Mouse (Mus musculus): Measurements from ENCODE around the gene Rnf126. TPM values are rescaled to one million over a fixed set of nuclear protein-coding genes. Genes with fewer than 3 reads are reported as not detected.

Rnf126 gene
- polyA plus RNA-seq, 1 experiment = 49.6 TPM

DNA sequence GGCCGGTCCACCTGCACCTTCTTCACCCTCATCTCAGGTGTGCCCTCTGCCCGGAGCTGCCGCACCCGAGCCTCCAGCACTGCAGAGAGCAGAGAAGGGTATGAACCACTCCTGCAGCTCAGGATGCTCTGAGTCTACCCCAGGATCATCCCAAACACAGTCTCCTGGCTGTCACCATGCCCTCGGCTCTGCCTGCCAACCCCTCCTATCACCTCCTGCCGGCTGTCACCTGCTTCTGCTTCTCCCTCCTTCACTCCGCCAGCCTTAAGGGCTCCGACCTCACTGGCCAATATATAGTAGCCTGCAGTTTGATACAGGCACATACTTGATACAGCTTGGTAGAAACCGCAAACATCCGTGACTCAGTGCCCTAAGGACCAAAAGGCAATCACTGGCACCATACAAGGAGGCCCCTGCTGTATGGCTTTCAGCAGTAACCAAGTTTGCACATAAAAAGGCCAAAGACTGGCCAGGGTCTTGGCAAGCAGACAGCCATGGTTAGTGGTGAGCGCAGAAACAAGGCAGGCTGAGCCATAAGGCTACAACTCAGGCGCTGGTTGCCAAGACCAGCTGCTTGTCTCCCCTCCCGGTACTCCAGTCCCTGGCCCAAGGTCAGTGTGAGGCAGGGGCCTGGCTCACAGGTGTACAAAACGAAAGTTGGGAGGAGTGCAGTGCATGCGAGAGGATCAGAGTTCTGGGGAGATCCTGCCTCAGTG lies 22.9 kb downstream of the Rnf126 start:
- H3K9me3 ChIP-seq (replicated peaks; ENCODE audit: control insufficient read depth, insufficient read depth, low read length, poor library complexity, severe bottlenecking) = peaks cover 35% of the 10 kb centered on the region
- H3K9ac ChIP-seq (ENCODE audit: low read depth, poor library complexity, severe bottlenecking) = no peak overlapping the region
- no peak overlapping the region for H3K4me3 ChIP-seq (ENCODE audit: low read depth, low read length)
- TF ChIP-seq CTCF (IDR thresholded peaks at IDR 0.05; ENCODE audit: low read depth, low read length) = no peak
- no peak for TF ChIP-seq POLR2A (IDR thresholded peaks at IDR 0.05; ENCODE audit: insufficient read depth, low read length)
- TF ChIP-seq EP300 (IDR thresholded peaks at IDR 0.05; ENCODE audit: insufficient read depth, low read depth, low read length) = no peak
- peaks cover 38% of the 10 kb centered on the region for H3K36me3 ChIP-seq (ENCODE audit: control insufficient read depth, insufficient read depth, low read length, poor library complexity, severe bottlenecking)
- H3K4me1 ChIP-seq (ENCODE audit: control insufficient read depth, insufficient read depth, low read length) = no peaks in the 10 kb centered on the region
- H3K27ac ChIP-seq (ENCODE audit: insufficient read depth, low read length) = no peak overlapping the region
- no peaks in the 10 kb centered on the region for H3K27me3 ChIP-seq (ENCODE audit: control insufficient read depth, insufficient read depth, low read length, poor library complexity, severe bottlenecking)

DNA sequence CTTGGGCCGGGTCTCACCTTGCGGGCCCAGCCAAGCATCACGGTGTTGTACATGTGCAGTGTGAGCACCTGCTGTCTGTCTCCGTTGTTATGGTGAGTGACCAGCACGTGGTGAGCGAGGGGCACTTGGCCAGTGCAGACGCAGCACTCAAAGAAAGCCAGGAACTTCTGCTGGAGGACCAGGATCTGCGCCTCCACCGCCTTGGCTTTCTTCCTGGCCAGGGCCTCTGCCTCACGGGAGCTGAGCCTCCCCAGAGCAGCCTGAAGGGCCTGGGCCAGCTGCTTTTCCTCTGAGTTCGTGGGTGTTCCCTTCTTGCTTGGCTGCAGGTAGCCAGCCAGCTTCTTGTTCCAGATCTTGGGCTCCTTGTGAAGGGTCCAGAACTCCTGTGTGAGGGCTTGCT lies 23.6 kb downstream of the Rnf126 start:
- H3K4me3 ChIP-seq (ENCODE audit: low read depth, low read length) = no peak overlapping the region
- H3K9me3 ChIP-seq (replicated peaks; ENCODE audit: control insufficient read depth, insufficient read depth, low read length, poor library complexity, severe bottlenecking) = peaks cover 42% of the 10 kb centered on the region
- H3K4me1 ChIP-seq (ENCODE audit: control insufficient read depth, insufficient read depth, low read length) = no peaks in the 10 kb centered on the region
- no peaks in the 10 kb centered on the region for H3K27me3 ChIP-seq (ENCODE audit: control insufficient read depth, insufficient read depth, low read length, poor library complexity, severe bottlenecking)
- peaks cover 44% of the 10 kb centered on the region for H3K36me3 ChIP-seq (ENCODE audit: control insufficient read depth, insufficient read depth, low read length, poor library complexity, severe bottlenecking)
- no peak overlapping the region for H3K9ac ChIP-seq (ENCODE audit: low read depth, poor library complexity, severe bottlenecking)
- H3K27ac ChIP-seq (ENCODE audit: insufficient read depth, low read length) = no peak overlapping the region
- TF ChIP-seq EP300 (IDR thresholded peaks at IDR 0.05; ENCODE audit: insufficient read depth, low read depth, low read length) (no peak), POLR2A (IDR thresholded peaks at IDR 0.05; ENCODE audit: insufficient read depth, low read length) (no peak), CTCF (IDR thresholded peaks at IDR 0.05; ENCODE audit: low read depth, low read length) (no peak)

DNA sequence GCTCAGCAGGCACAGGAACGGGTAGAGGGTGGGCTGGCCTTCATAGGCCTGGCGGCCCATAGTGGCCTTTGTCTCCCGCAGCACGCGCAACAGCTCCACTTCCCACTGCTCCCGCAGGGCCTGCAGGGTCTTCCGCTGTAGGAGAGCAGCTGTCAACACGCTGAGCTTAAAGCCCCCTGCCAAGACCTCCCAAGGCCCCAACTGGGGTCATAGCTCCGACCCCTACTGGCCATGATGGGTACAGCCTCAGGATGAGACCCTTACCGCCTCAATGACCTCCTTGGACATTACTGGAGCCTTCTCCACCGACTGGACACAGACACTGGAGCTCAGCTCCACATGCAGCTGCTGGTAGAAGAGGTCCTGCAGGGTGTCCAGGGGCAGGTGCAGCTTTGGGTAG lies 25.9 kb downstream of the Rnf126 start:
- Histone ChIP-seq H3K36me3 (ENCODE audit: control insufficient read depth, insufficient read depth, low read length, poor library complexity, severe bottlenecking) (peaks cover 48% of the 10 kb centered on the region), H3K9me3 (replicated peaks; ENCODE audit: control insufficient read depth, insufficient read depth, low read length, poor library complexity, severe bottlenecking) (peaks cover 54% of the 10 kb centered on the region), H3K4me3 (ENCODE audit: low read depth, low read length) (no peak overlapping the region), H3K9ac (ENCODE audit: low read depth, poor library complexity, severe bottlenecking) (no peak overlapping the region), H3K4me1 (ENCODE audit: control insufficient read depth, insufficient read depth, low read length) (no peaks in the 10 kb centered on the region), H3K27ac (ENCODE audit: insufficient read depth, low read length) (no peak overlapping the region), H3K27me3 (ENCODE audit: control insufficient read depth, insufficient read depth, low read length, poor library complexity, severe bottlenecking) (no peaks in the 10 kb centered on the region)
- TF ChIP-seq POLR2A (IDR thresholded peaks at IDR 0.05; ENCODE audit: insufficient read depth, low read length) (no peak), EP300 (IDR thresholded peaks at IDR 0.05; ENCODE audit: insufficient read depth, low read depth, low read length) (no peak), CTCF (IDR thresholded peaks at IDR 0.05; ENCODE audit: low read depth, low read length) (no peak)

DNA sequence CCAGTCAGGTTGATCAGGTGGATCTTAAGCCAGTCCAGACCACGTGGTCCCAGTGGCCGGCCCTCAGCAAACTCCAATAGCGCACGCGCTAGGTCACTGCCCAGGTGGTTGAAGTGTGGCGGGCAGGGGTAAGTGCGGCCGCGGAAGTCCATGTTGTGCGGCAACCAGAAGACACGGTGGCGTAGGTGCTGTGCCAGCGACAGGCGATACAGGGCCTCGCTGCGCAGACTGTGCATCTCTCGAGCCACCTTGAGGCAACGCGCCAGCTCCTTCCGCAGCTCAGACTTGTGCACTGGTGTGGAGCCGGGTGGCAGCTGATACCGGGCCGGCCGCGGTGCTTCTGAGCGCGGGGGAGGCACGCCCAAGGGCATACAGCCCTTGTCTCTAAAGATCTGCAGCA lies 27.5 kb downstream of the Rnf126 start:
- Histone ChIP-seq H3K9ac (ENCODE audit: low read depth, poor library complexity, severe bottlenecking) (no peak overlapping the region), H3K36me3 (ENCODE audit: control insufficient read depth, insufficient read depth, low read length, poor library complexity, severe bottlenecking) (peaks cover 48% of the 10 kb centered on the region), H3K27me3 (ENCODE audit: control insufficient read depth, insufficient read depth, low read length, poor library complexity, severe bottlenecking) (no peaks in the 10 kb centered on the region), H3K4me3 (ENCODE audit: low read depth, low read length) (no peak overlapping the region), H3K9me3 (replicated peaks; ENCODE audit: control insufficient read depth, insufficient read depth, low read length, poor library complexity, severe bottlenecking) (peaks cover 54% of the 10 kb centered on the region), H3K4me1 (ENCODE audit: control insufficient read depth, insufficient read depth, low read length) (no peaks in the 10 kb centered on the region), H3K27ac (ENCODE audit: insufficient read depth, low read length) (no peak overlapping the region)
- TF ChIP-seq CTCF (IDR thresholded peaks at IDR 0.05; ENCODE audit: low read depth, low read length) = no peak
- TF ChIP-seq EP300 (IDR thresholded peaks at IDR 0.05; ENCODE audit: insufficient read depth, low read depth, low read length) = no peak
- no peak for TF ChIP-seq POLR2A (IDR thresholded peaks at IDR 0.05; ENCODE audit: insufficient read depth, low read length)

DNA sequence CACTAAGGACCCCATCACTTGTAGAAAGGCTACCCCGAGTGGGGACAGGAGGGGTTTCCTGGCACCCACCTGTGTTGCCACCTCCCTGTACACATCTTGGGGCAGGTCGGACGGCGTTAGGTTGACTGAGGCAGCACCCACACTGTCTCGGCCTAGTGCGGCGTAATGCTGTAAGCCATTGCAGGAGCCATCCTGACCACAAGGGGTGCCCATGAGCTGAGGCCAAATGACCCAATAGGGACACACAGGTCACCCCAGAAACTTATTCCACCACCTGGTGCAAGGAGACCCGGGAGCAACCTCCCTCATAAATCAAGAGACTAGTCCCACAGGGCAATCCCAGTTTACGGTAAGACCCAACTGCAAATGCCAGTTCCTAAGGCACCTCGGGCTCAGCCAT lies 28.5 kb downstream of the Rnf126 start:
- H3K27me3 ChIP-seq (ENCODE audit: control insufficient read depth, insufficient read depth, low read length, poor library complexity, severe bottlenecking) = no peaks in the 10 kb centered on the region
- H3K4me3 ChIP-seq (ENCODE audit: low read depth, low read length) = no peak overlapping the region
- H3K36me3 ChIP-seq (ENCODE audit: control insufficient read depth, insufficient read depth, low read length, poor library complexity, severe bottlenecking) = peaks cover 47% of the 10 kb centered on the region
- no peak overlapping the region for H3K27ac ChIP-seq (ENCODE audit: insufficient read depth, low read length)
- no peaks in the 10 kb centered on the region for H3K4me1 ChIP-seq (ENCODE audit: control insufficient read depth, insufficient read depth, low read length)
- peaks cover 54% of the 10 kb centered on the region for H3K9me3 ChIP-seq (replicated peaks; ENCODE audit: control insufficient read depth, insufficient read depth, low read length, poor library complexity, severe bottlenecking)
- no peak overlapping the region for H3K9ac ChIP-seq (ENCODE audit: low read depth, poor library complexity, severe bottlenecking)
- no peak for TF ChIP-seq CTCF (IDR thresholded peaks at IDR 0.05; ENCODE audit: low read depth, low read length)
- TF ChIP-seq EP300 (IDR thresholded peaks at IDR 0.05; ENCODE audit: insufficient read depth, low read depth, low read length) = no peak
- no peak for TF ChIP-seq POLR2A (IDR thresholded peaks at IDR 0.05; ENCODE audit: insufficient read depth, low read length)

DNA sequence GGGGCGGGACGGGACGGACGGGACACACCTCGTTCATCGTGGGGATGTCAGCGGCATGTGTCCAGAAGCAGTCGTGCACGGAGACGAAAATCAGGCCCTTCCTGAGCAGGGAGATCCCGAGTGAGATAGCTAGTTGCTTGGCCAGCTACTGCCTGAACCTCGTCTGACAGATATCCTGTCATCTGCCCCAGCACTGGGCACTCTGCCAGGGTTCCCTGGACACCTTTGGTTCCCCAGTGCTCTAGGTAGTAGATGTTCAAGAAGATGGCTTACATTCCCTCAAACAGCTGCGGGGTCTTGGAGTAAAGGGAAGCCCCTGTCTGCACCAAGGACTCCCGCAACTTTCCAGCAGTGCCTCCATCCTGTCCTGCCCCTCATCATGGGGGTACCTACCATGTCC lies 30.0 kb downstream of the Rnf126 start:
- Histone ChIP-seq H3K4me1 (ENCODE audit: control insufficient read depth, insufficient read depth, low read length) (no peaks in the 10 kb centered on the region), H3K36me3 (ENCODE audit: control insufficient read depth, insufficient read depth, low read length, poor library complexity, severe bottlenecking) (peaks cover 34% of the 10 kb centered on the region), H3K4me3 (ENCODE audit: low read depth, low read length) (no peak overlapping the region), H3K9me3 (replicated peaks; ENCODE audit: control insufficient read depth, insufficient read depth, low read length, poor library complexity, severe bottlenecking) (peaks cover 48% of the 10 kb centered on the region), H3K9ac (ENCODE audit: low read depth, poor library complexity, severe bottlenecking) (no peak overlapping the region), H3K27ac (ENCODE audit: insufficient read depth, low read length) (no peak overlapping the region), H3K27me3 (ENCODE audit: control insufficient read depth, insufficient read depth, low read length, poor library complexity, severe bottlenecking) (no peaks in the 10 kb centered on the region)
- no peak for TF ChIP-seq CTCF (IDR thresholded peaks at IDR 0.05; ENCODE audit: low read depth, low read length)
